Mouse (Mus musculus) right cerebral cortex, postnatal 14 days (tissue): Measurements from ENCODE around the gene Dcaf6.

Experiments
- DNase-seq: peaks from one replicate; pipeline ENCODE4 v3.0.0; 2022

The Dcaf6 gene

GRCm38 (mm10) chr1:165316361-165316760 is 143.9 kb downstream of the Dcaf6 start:
- no peak for DNase-seq

GRCm38 (mm10) chr1:165308180-165308579 is 152.1 kb downstream of the Dcaf6 start:
- no peak for DNase-seq

GRCm38 (mm10) chr1:165304341-165304740 is 155.9 kb downstream of the Dcaf6 start:
- no peak for DNase-seq

- DNase-seq: no peak
Observed at GRCm38 (mm10) chr1:165303209-165303608, 157.1 kb downstream of the Dcaf6 start.

- peak; percentile 36 for DNase-seq
Observed at GRCm38 (mm10) chr1:165302455-165303208, 157.6 kb downstream of the Dcaf6 start.

- DNase-seq: no peak
Observed at GRCm38 (mm10) chr1:165301567-165301966, 158.7 kb downstream of the Dcaf6 start.

- no peak for DNase-seq
Observed at GRCm38 (mm10) chr1:165301108-165301507, 159.2 kb downstream of the Dcaf6 start.

GRCm38 (mm10) chr1:165295489-165295888 is 164.8 kb downstream of the Dcaf6 start, which contains the start of gene Gpr161:
TSS of gene Gpr161 (plus strand) at chr1:165295789.
- DNase-seq: no peak

- DNase-seq: no peak
Observed at GRCm38 (mm10) chr1:165291606-165292005, 168.7 kb downstream of the Dcaf6 start.

- no peak for DNase-seq
Observed at GRCm38 (mm10) chr1:165289831-165290230, 170.4 kb downstream of the Dcaf6 start.

- DNase-seq: no peak
Observed at GRCm38 (mm10) chr1:165288165-165288564, 172.1 kb downstream of the Dcaf6 start.

GRCm38 (mm10) chr1:165284096-165284495 is 176.2 kb downstream of the Dcaf6 start:
- no peak for DNase-seq

GRCm38 (mm10) chr1:165282967-165283345 is 177.3 kb downstream of the Dcaf6 start:
- DNase-seq: no peak

- DNase-seq: no peak
Observed at GRCm38 (mm10) chr1:165282222-165282966, 177.9 kb downstream of the Dcaf6 start.

- DNase-seq: peak; percentile 39
Observed at GRCm38 (mm10) chr1:165281351-165282221, 178.7 kb downstream of the Dcaf6 start.

GRCm38 (mm10) chr1:165280741-165281140 is 179.5 kb downstream of the Dcaf6 start:
- no peak for DNase-seq
